Mouse (Mus musculus) hindbrain, embryonic 14.5 days (tissue): Measurements from ENCODE around the gene Fat3. TPM values are rescaled to one million over a fixed set of nuclear protein-coding genes. Genes with fewer than 3 reads are reported as not detected.

Experiments used
- ATAC-seq: fragments of 200-750 bp; cut with Nextera tagmentation; 2 replicates; pipeline ENCODE4 v1.8.0; 2017; ENCODE audit warnings: moderate number of reproducible peaks, mild to moderate bottlenecking, moderate TSS enrichment, moderate library complexity; ENCODE audit not compliant: low FRiP score
- DNase-seq: peaks from one replicate; pipeline ENCODE4 v3.0.0-alpha.2; 2015; ENCODE audit warnings: low spot score
- H3K27ac ChIP-seq: fragments of 300-500 bp; sonication (generic); 2 replicates; pipeline ENCODE4 v1.5.1; 2014; ENCODE audit warnings: mild to moderate bottlenecking, moderate library complexity
- H3K27me3 ChIP-seq: fragments of 300-500 bp; sonication (generic); 2 replicates; pipeline ENCODE4 v1.6.1; 2014; ENCODE audit warnings: mild to moderate bottlenecking, low read length, mixed read lengths; ENCODE audit not compliant: control insufficient read depth, insufficient read depth
- H3K36me3 ChIP-seq: fragments of 300-500 bp; sonication (generic); replicated peaks from 2 replicates; pipeline ENCODE4 v1.6.1; 2014; ENCODE audit not compliant: control insufficient read depth, insufficient read depth
- H3K4me1 ChIP-seq: fragments of 300-500 bp; sonication (generic); replicated peaks from 2 replicates; pipeline ENCODE4 v1.6.1; 2014; ENCODE audit warnings: antibody characterized with exemption, low read length, mixed read lengths; ENCODE audit not compliant: control insufficient read depth, insufficient read depth
- H3K4me2 ChIP-seq: fragments of 300-500 bp; sonication (generic); replicated peaks from 2 replicates; pipeline ENCODE4 v1.6.1; 2014; ENCODE audit warnings: mild to moderate bottlenecking, moderate library complexity
- H3K4me3 ChIP-seq: fragments of 300-500 bp; sonication (generic); replicated peaks from 2 replicates; pipeline ENCODE4 v1.5.1; 2014; ENCODE audit warnings: mild to moderate bottlenecking, low read length
- H3K9ac ChIP-seq: fragments of 300-500 bp; sonication (generic); 2 replicates; pipeline ENCODE4 v1.6.1; 2014
- H3K9me3 ChIP-seq: fragments of 300-500 bp; sonication (generic); 2 replicates; pipeline ENCODE4 v1.6.1; 2016; ENCODE audit warnings: low read length; ENCODE audit not compliant: control insufficient read depth
- WGBS: fragments of 180-500 bp; shearing (Covaris S2); extraction: QIAGEN DNeasy Blood & Tissue Kit; methylation state at CpG from one replicate; pipeline ENCODE4 v1.1.7; 2014; 5-methylcytosine and 5-hydroxymethylcytosine counted together
- polyA plus RNA-seq: library from polyadenylated mRNA; unstranded; fragments of >200 nt; fragmentation: Nextera tagmentation; extraction: Ambion mirVana; gene quantifications from 2 replicates; pipeline ENCODE4 v1.2.1, GENCODE M21; 2014

Gene Fat3
- polyA plus RNA-seq, 1 experiment from 2014 or later = 18.7 TPM

DNA sequence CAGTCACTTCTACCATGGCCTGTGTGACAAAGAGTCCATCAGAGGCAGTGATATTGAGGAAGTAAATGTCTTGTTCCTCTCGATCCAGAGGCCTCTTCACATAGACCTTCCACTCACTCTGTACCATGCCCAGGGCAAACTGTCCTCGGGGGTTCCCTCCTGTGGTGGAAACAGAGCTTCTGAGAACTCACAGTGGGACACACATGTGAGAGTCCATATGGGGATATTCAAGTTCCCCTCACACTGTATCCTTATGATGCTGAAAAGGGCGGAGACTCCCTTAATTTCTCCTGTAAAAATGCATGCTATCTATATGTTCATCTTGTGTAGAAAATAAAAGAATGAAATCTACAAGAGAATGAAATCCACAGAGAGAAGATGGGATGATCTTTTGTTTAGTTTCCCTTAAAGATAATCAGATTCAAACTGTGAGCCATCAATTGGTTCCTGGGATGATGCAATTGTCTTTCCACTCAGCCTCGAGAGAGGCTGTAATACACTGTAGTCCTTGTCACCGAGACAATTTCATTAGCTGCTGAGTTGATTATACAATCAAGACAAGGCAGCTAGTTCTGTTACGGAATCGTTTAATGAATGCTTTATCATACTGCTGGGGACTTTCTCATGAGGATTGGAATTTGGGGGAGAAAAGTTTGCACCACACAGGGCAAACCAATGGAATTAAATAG is 508.8 kb downstream of the Fat3 start:
- peaks cover 13% of the 10 kb centered on the region for H3K36me3 ChIP-seq
- no peaks in the 10 kb centered on the region for H3K9me3 ChIP-seq
- H3K4me2 ChIP-seq = no peak overlapping the region
- DNase-seq (no peak), ATAC-seq (peak; percentile 67; the same call in 1 of the 2 replicates)
- H3K9ac ChIP-seq = no peak overlapping the region
- H3K27me3 ChIP-seq = no peaks in the 10 kb centered on the region
- peaks cover 18% of the 10 kb centered on the region for H3K4me1 ChIP-seq
- peak overlapping the region; percentile 50 for H3K27ac ChIP-seq
- 46% methylated on average over 7 of the region's 7 CpGs for WGBS
- no peak overlapping the region for H3K4me3 ChIP-seq

DNA sequence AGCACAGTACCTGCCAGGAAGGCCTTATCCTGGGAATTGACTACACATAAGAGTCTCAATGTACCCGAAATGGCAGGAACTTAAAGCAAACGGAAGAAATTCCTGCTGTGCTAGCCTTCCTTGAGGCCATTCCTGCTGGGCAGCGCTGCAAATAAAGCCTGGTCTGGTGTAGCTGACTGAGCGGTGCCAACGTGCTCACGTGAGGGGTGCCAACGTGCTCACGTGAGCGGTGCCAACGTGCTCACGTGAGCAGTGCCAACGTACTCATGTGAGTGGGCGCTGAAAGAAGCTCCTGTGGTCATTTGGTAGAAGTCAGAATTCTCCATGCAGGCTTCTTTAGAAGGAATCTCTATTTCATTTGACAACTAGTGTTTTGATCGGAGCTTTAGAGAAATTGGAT is 522.8 kb downstream of the Fat3 start:
- no peaks in the 10 kb centered on the region for H3K4me1 ChIP-seq
- H3K4me3 ChIP-seq = no peak overlapping the region
- no peaks in the 10 kb centered on the region for H3K27me3 ChIP-seq
- no peak overlapping the region for H3K27ac ChIP-seq
- no peaks in the 10 kb centered on the region for H3K36me3 ChIP-seq
- no peak overlapping the region for H3K4me2 ChIP-seq
- ATAC-seq (no peak), DNase-seq (no peak)
- no peak overlapping the region for H3K9ac ChIP-seq
- no peaks in the 10 kb centered on the region for H3K9me3 ChIP-seq
- 74% methylated on average over 14 of the region's 14 CpGs for WGBS

DNA sequence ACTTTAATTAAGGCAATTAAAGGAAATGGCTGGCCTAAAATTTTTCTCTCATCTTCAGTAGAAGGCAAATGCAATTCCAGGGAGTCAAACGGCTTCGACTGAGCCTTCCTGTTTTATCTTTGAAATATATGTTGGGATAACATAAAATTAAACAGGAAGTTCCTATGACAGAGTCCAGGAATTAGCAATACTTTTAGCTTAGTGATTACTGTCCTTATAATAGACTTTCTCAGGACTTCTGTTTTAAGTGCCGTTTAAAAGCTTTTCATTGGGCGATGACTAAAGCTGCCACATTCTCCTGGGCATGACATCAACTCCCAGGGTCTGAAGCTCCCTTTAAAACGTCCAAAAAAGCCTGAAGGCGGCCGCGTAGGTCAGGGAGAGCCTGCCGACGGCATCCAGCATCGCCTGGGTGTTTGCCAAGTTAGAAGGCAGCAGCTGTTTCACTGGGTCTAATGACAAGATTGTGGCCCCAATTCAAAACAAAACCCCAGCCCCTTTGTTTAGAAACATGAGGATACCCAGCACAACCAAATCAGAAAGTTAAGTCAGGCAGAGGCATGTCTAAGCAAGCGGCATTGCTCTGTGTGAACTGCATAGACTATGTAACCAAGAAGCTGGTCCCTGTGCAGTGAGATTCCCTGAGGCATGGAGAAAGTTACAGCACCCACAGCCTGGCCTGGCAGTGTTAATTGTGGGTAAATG is 524.0 kb downstream of the Fat3 start:
- no peaks in the 10 kb centered on the region for H3K27me3 ChIP-seq
- no peak overlapping the region for H3K4me3 ChIP-seq
- peak; percentile 67 for DNase-seq
- H3K4me1 ChIP-seq = no peaks in the 10 kb centered on the region
- peak; percentile 62; the same call in 1 of the 2 replicates for ATAC-seq
- no peak overlapping the region for H3K9ac ChIP-seq
- 36% methylated on average over 12 of the region's 12 CpGs for WGBS
- no peaks in the 10 kb centered on the region for H3K9me3 ChIP-seq
- H3K4me2 ChIP-seq = no peak overlapping the region
- no peaks in the 10 kb centered on the region for H3K36me3 ChIP-seq
- H3K27ac ChIP-seq = peak overlapping the region; percentile 27

DNA sequence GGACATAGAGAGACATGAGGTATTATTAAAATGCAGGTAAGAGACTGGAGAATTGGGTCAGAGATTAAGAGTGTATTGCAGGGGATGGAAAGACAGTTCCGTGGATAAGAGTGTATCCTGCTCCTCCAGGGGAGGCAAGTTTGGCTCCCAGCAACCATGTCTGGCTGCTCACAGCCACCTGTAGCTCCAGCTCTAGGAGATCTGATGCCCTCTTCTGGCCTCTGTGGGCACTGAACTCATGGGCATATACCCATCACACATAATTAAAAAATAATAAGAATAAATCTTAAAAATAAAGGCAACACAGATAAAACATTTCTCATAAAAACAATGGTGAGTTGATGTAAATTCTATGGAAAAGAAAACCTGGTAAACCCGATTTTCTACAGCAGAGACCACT is 525.1 kb downstream of the Fat3 start:
- no peak for ATAC-seq
- Histone ChIP-seq H3K9me3 (no peaks in the 10 kb centered on the region), H3K4me3 (no peak overlapping the region), H3K4me2 (no peak overlapping the region), H3K27ac (no peak overlapping the region), H3K36me3 (no peaks in the 10 kb centered on the region), H3K27me3 (no peaks in the 10 kb centered on the region), H3K9ac (no peak overlapping the region), H3K4me1 (no peaks in the 10 kb centered on the region)
- DNase-seq = no peak
- 66% methylated on average over 2 of the region's 2 CpGs for WGBS

DNA sequence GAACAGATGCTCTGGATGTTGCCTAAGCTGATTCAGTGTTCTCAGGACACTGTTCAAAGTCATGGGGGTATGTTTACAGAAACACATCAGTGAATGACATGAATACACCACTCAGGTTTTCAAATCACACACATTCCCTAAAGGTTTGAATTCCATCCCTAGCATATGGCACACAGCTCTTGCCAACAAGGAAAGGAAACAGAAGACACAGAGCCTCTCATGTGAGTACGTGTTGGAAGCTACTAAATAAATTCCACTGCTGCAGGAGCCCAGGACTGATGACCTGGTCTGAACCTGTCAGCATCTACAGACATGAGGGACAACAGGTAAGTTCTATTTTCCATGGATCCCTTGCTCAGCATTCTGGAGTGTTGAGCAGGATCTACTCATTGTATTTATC is 528.9 kb downstream of the Fat3 start:
- WGBS = 64% methylated on average over 1 of the region's 1 CpGs
- DNase-seq = no peak

DNA sequence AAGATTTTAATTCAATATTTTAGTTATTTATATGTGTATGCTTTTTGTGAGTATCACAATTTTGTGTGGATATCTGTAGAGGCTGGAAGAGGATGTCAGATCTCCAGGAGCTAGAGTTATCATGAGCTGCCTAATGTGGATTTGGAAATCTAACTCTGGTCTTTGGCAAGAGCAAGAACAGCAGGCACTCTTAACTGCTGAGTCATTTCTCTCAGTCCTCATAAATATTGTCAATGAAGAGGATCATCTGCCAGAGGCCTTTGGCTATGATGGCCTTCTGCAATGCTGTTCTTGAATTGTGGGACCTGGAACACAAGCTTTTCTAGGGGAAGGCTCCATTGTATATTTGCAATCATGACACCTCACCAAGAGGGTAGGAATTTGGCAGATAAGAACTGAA is 529.7 kb downstream of the Fat3 start:
- Histone ChIP-seq H3K27ac (no peak overlapping the region), H3K36me3 (peaks cover 13% of the 10 kb centered on the region), H3K4me1 (no peaks in the 10 kb centered on the region), H3K4me3 (no peak overlapping the region), H3K9ac (no peak overlapping the region), H3K4me2 (no peak overlapping the region), H3K9me3 (no peaks in the 10 kb centered on the region), H3K27me3 (no peaks in the 10 kb centered on the region)
- DNase-seq = no peak
- no peak for ATAC-seq

More for the DNA sequence above, 528.9 kb downstream of the Fat3 start:
- H3K4me3 ChIP-seq = no peak overlapping the region
- H3K27ac ChIP-seq = no peak overlapping the region
- no peaks in the 10 kb centered on the region for H3K9me3 ChIP-seq
- no peak overlapping the region for H3K9ac ChIP-seq
- H3K36me3 ChIP-seq = peaks cover 7% of the 10 kb centered on the region
- H3K4me1 ChIP-seq = no peaks in the 10 kb centered on the region
- no peaks in the 10 kb centered on the region for H3K27me3 ChIP-seq
- H3K4me2 ChIP-seq = no peak overlapping the region
- ATAC-seq = no peak

DNA sequence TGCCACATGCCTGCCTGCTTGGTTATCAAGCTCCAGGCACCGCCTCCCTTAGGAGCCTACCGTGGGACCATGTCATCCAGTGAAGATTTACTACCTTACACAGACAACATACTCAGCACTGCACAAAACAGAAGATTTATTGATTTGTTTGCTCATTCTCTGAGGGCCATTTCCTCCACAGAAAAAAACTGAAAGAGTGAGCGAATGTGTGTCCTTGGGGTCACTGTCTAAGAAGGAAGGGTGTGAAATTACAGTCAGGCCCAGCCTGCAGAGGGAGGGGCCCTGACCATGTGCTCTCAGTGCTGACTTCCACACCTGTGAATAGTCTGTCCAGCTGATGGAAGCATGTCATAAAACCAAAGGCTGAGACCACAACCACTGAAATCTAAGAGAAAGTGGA is 536.9 kb downstream of the Fat3 start:
- Histone ChIP-seq H3K36me3 (peaks cover 30% of the 10 kb centered on the region), H3K9ac (no peak overlapping the region), H3K27ac (0 out of 2 replicates have a peak overlapping the region, but pooled peaks have one; percentile 24), H3K4me3 (no peak overlapping the region), H3K27me3 (no peaks in the 10 kb centered on the region), H3K4me1 (no peaks in the 10 kb centered on the region), H3K9me3 (no peaks in the 10 kb centered on the region), H3K4me2 (no peak overlapping the region)
- 57% methylated on average over 3 of the region's 3 CpGs for WGBS
- no peak; the same call in 1 of the 2 replicates for ATAC-seq
- no peak for DNase-seq

DNA sequence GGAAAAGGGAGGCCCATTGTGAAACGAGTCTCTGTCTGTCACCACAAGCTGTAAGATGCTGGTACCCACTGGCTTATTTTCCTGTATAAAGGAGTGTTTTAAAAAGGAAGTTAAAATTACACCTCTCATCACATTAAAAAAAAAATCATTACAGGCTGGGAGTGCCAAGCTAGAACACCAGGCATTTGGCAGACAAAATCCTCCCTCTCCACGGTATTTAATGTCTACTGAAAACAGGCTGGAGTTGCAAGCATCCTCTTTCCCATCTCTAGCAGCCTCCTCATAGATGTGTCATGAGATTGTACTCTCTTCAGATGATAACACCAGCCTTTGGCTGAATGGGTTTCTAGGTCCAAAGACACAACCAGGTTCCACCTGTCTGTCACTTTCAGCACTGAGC is 538.2 kb downstream of the Fat3 start:
- 93% methylated on average over 2 of the region's 2 CpGs for WGBS
- Histone ChIP-seq H3K9ac (no peak overlapping the region), H3K9me3 (no peaks in the 10 kb centered on the region), H3K36me3 (peaks cover 38% of the 10 kb centered on the region), H3K27me3 (no peaks in the 10 kb centered on the region), H3K4me3 (no peak overlapping the region), H3K27ac (no peak overlapping the region), H3K4me2 (no peak overlapping the region), H3K4me1 (no peaks in the 10 kb centered on the region)
- ATAC-seq (no peak), DNase-seq (no peak)

DNA sequence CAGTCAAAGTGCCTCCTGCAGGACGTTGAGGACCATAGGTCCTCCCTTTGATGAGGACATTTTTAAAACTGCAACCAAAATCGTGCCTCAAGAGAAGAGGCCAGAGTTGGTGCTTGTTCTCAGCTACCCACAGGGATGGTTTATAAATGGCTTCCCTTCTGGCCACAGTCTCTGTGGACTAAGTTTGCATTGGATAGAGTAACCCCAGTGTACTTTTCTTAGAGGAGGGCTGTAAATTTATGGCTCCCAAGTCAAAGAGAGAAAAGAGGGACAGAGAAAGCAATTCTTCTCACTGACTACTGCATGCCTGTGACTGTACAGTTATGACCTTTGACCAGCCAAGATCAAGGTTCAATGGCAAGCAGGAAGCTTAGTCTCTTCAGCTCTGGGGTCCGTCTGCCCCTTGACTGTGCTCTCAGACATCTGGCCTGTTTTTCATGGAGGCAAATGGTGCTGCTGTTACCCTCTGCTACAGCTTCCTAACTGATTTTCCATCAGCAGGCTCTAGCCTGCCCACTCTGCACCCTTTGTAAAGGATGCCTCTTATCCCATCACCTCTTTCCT is 542.8 kb downstream of the Fat3 start:
- DNase-seq = no peak
- Histone ChIP-seq H3K4me1 (no peaks in the 10 kb centered on the region), H3K9me3 (no peaks in the 10 kb centered on the region), H3K36me3 (peaks cover 25% of the 10 kb centered on the region), H3K9ac (no peak overlapping the region), H3K27me3 (no peaks in the 10 kb centered on the region), H3K4me2 (no peak overlapping the region), H3K27ac (no peak overlapping the region), H3K4me3 (no peak overlapping the region)
- no peak for ATAC-seq
- 50% methylated on average over 3 of the region's 3 CpGs for WGBS
